Mouse (Mus musculus): ENCODE results near the gene Ptgr2.
A peak's percentile ranks its signal among the peaks of the same experiment; 100 is the strongest.
"Not testable (repeated sequence)": the region's sequence is repeated elsewhere in the genome, so short reads cannot be mapped to it uniquely, and the experiment has no call there.

Gene Ptgr2

DNA sequence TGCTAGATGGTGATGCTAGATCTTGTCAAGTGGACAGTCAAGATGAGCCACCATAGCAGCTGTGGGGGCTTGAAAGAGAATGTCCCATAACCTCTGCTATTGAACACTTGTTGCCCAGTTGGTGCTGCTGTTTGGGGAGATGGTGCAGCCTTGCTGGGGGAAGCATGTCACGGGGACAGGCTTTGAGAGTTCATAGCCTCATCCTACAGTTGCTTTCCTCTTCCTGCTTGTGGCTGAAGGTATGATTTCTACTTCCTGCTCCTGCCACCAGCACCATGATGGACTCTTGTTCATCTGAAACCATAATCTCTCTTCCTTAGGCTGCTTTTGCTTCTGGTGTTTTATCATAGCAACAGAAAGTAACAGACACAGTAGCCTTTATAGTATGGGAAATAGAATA is 19.5 kb downstream of the Ptgr2 start:
- DNase-seq (ENCODE audit: low read depth, low spot score) = no peak

DNA sequence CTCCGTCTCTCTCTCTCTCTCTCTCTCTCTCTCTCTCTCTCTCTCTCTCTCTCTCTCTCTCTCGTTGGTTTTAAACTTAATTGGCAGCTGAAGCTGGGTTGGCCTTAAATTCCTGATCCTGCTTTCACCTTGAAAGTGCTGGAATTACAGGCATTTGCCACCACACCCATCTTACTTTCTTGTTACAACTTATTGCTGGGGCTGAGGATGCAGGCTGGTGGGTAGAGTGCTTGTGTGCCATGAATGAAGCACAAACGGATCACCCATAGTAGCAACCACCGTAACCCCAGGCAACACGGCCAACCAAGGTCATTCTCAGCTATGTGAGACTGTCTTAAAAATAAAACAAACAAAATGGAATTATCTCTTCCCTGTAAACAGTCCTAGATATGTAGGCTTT is 26.3 kb downstream of the Ptgr2 start:
- no peak for DNase-seq (ENCODE audit: low read depth, low spot score)

DNA sequence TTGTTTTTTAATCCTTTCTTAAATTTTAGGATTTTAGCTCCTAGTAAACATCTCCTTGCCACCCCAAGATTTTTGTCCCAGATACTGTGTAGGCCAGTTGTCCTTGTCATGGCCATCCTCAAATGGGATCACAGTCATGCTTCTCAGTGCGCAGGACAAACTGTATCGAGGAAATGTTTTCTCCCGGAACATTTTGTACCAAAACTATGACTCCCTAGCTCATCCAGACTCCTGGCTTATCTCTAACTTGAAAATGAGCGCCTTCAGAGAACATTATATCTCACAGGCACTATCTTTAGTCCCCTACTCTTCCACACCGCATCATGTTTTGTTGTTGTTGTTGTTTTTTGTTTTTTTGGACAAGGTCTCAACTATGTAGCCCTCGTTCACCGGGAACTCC is 31.0 kb downstream of the Ptgr2 start:
- DNase-seq (ENCODE audit: low read depth, low spot score) = no peak

DNA sequence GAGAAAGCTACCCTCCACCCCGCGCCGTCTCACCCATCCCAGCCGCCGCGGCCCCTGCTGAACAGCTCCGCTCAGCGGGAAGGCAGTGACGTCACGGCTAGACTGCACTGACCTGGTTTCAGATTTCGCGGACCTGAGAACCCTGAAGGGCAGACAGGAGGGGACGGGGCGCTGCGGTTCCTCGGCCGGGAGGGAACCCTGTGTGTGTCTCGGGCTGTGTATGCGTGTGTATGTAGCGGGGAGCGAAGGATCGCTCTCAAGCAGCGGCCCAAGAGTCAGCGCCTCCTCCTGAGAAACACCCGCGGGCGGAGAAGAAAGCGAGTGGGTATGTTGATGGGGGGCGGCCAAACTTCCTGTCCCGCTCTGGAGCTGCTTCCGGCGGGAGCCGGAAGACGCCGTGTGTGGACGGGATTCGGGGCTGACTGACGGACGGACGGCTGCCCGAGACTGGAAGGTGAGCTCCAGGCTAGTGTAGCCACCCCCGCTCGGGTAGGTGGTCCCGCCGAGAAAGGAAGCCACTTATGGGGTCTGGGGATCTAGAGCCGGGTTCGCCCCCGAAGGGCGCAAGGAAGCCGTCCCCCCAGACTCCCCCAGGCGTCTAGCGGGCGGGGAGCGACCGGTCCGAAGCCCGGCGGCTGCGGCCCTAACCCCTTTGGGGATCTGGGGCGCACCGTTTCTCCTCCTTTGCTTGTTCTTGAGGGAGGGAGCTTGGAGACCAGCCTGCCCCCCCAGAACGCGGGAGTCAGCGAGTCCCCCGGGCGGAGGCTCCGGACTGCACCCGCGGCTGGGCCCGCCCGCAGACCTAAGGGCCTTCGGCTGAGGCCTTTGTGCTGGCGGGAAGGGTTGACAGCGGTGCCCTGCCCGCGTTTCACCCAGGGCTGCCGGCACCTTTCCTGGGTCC is 31.9 kb downstream of the Ptgr2 start, which contains the start of gene Zfp410:
Zfp410 (plus strand) TSS at position 132 of the 901 bp plus-strand sequence.
- peak; percentile 93 for DNase-seq (ENCODE audit: low read depth, low spot score)

DNA sequence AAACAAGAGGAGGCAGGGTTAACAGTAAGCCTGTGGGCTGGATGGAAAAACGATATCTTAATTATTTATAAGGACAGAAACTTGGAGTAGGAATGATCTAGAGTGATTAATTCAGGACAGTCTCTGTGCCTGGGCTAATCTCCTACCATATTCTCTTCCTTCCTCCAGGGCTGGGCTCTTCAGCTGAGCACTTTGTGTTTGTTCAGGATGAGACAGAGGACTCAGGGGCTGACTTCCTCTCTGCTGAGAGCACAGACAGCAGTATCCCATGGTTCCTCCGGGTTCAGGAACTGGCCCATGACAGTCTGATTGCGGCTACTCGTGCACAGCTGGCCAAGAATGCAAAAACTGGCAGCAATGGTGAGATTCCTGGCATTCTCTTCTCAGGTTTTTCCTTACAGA is 42.1 kb downstream of the Ptgr2 start:
- no peak for DNase-seq (ENCODE audit: low read depth, low spot score)

DNA sequence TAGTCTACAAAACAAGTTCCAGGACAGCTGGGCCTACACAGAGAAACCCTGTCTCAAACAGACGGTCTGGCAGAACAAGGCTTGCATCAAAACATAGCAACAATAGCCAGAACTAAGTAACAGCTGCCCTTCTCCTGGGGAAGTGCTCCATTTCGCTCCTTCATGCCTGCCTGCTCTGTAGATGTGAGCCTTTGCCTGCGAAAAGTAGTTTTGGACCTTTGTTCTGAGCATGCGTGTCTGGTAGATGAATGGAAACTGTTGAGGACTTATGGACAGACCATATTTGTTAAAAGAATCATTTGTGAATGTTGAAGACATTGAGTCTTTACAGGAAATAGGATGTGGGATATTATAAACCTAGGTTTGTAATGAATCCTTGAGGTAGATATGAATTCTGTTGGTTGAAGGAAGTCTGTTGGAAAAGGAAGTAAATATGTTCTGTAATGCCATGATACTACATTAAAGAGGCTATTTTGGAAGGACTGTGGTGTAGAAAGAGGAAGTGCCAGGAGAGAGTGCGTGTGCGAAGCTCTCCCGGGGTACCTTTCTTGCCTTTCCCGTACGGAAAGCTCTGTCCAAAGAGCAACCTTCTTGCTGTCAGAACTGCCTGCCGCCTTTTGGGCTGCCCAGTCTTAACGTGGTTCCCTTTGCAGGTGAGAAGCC is 52.1 kb downstream of the Ptgr2 start:
- DNase-seq (ENCODE audit: low read depth, low spot score) = no peak

DNA sequence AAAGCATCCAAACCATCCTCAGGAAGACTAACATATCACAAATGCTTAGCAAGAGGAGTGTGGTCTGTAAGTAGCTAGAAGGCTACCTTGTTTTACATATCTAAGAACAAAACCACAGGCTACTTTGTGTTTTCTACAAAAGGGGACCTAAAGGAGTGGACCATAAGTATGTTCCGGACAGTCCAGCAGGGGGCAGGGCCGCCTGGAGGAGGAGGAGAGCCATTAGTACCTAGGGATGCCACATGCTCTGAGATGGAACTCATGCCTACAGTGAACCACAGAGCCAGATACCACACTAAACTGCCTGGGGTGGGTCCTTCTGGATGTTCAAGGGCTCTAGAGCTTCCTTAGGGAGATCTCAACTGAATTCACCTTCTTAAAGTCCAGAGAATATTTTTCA is 62.2 kb downstream of the Ptgr2 start:
- DNase-seq (ENCODE audit: low read depth, low spot score) = peak; percentile 40

DNA sequence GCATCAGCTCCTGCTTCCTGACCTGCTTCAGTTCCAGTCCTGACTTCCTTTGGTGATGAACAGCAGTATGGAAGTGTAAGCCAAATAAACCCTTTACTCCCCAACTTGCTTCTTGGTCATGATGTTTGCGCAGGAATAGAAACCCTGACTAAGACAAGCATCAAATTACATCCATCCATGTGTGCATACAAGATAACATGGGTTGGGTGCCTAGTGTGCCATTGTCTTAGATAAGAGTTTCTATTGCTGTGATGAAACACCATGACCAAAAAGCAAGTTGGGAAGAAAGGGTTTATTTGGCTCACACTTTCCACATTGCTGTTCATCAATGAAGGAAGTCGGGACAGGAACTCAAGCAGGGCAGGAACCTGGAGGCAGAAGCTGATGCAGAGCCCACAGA is 73.7 kb downstream of the Ptgr2 start:
- DNase-seq (ENCODE audit: low read depth, low spot score) = not testable (repeated sequence)

DNA sequence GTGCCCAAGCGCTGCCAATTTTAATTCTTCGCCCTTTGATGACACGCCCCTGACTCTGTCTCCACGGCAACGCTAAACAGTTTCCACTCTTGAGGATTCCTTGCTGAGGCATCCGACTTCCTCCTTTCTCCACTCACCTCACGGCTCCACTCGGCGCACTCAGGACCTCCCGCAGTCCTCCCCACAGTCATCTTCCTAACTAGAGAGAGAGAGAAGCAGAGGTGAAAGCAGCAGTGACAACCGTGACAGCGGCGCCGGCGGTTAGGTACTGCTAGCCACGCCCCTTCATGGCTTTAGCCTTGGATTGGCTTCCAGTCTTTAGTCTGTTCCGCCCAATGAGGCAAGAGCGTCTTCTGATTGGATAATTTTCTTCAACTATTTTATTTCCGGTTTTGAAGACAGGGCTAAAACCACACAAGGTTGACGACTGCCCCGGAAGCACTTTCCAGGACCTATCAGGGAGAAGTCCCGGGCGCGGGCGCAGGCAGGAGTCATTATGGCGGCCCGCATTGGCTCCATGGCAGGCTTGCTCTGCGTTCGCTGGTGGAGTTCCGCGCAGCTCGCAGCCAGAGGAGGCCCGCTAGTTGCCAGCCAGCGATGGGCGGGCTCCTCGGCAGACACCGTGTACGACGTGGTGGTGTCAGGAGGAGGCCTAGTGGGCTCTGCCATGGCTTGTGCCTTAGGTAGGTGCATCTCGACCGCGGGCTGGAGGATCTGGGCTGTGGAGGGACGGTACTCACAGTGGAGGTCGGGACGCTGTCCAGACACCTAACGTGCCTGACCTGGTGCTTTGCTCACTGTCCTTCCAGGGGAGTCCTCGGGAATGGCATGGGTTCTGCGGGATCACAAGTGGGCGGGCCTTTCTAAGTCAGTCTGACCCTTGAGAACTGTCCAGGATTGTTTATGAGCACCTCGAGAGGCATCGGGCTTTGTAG is 76.8 kb downstream of the Ptgr2 start, which contains the start of the genes Coq6 and Fam161b:
Coq6 (plus strand) TSS at position 103 of the 935 bp plus-strand sequence.
Fam161b (minus strand) TSS at position 279 of the 935 bp plus-strand sequence.
- DNase-seq (ENCODE audit: low read depth, low spot score) = peak; percentile 97

DNA sequence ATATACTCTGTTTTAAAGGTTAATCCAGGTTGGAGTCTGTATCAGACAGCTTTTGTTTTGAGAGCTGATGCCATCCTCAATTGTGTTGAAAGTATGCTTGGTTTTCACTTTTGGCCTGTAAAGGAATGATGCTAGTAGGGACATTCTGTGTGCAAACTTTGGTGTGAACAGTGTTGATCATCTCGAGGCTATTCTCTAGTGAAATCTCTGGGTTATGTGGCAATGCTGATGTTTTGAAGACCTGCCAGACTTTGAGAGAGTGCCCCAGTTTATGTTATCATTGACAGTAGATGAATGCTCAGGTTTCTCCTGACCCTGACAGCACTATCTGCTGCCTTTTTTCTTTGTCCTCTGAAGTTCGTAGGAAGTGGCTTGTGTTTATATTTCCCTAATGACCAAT is 77.8 kb downstream of the Ptgr2 start:
- DNase-seq (ENCODE audit: low read depth, low spot score) = no peak

DNA sequence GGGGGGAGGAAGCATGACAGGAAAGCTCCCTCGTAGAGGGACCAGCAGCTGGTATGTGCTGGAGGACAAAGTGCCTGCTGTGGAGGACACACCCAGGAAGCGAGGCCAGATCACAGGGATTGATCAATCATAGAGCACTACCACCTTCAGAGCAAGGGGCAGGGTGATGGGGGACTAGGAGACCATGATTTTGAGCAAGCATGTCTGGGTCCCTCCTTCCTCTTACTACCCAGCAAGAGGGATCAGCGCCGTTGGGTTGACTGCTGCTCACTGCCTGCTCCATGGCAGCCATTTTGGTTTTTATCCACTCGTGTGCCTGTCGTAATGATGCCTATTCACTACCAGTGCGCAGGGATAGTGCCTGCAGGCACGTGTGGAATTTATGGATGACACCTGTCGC is 79.3 kb downstream of the Ptgr2 start:
- no peak for DNase-seq (ENCODE audit: low read depth, low spot score)

DNA sequence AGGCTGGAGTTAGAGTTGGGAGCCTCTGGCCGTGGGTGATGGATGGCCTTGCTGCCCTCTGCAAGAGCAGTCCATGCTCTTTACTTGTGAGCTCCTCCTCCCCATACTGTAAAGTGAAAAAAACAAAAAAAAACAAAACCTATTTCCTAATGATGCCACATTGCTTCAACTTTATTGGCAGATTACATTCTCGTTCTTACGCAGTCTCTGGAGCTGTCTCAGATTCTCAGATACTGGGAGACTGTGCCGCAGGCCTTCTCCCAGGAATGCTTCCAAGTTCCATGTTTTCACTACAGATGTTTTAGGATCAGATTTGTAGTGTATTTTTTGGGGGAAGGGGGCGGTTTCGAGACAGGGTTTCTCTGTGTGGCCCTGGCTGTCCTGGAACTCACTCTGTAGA is 80.1 kb downstream of the Ptgr2 start:
- no peak for DNase-seq (ENCODE audit: low read depth, low spot score)
